Mouse (Mus musculus): ENCODE data around the gene Gltp. TPM values are rescaled to one million over a fixed set of nuclear protein-coding genes. Genes with fewer than 3 reads are reported as not detected.

The Gltp gene
- polyA plus RNA-seq, 1 experiment from 2014 or later: 79.0 TPM

DNA sequence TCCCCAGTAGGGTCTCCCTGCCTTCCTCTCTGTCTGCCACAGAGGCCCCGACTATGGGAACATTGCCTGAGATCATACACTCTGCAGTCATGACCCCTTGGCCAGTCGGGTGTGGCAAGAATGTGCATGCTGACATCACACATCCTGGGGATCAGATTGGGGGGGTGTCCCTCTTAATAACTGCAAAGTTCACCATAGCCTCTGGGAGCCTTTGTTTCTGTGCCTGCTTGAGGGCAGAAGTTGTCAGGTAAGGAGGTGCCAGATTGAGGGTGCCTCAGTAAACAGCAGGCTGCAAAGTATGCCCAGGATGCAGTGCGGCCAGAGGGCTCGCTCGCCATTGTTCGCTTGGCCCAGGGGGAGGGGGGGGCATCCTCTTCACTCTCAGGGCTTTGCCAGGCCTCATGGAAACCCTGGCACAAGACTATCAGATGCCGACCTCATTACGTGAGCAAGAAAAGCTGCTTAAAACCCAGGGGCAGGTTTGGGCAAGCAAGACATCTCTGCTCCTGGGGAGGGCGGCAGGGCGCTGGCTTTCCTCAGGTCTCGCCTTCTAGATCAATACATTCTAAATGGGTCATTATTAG is 42.0 kb downstream of the Gltp start:
- WGBS: 64% methylated on average over 11 of the region's 11 CpGs
- Histone ChIP-seq H3K27me3 (replicated peaks; ENCODE audit: low read depth, poor library complexity, severe bottlenecking) (peaks cover 60% of the 10 kb centered on the region), H3K27ac (replicated peaks) (peak overlapping the region; percentile 80; the same call in 1 of the 2 replicates), H3K4me1 (peaks cover 75% of the 10 kb centered on the region), H3K36me3 (replicated peaks) (no peaks in the 10 kb centered on the region), H3K9me3 (no peaks in the 10 kb centered on the region), H3K4me3 (no peak overlapping the region)
- no peak for DNase-seq (ENCODE audit: low spot score)

DNA sequence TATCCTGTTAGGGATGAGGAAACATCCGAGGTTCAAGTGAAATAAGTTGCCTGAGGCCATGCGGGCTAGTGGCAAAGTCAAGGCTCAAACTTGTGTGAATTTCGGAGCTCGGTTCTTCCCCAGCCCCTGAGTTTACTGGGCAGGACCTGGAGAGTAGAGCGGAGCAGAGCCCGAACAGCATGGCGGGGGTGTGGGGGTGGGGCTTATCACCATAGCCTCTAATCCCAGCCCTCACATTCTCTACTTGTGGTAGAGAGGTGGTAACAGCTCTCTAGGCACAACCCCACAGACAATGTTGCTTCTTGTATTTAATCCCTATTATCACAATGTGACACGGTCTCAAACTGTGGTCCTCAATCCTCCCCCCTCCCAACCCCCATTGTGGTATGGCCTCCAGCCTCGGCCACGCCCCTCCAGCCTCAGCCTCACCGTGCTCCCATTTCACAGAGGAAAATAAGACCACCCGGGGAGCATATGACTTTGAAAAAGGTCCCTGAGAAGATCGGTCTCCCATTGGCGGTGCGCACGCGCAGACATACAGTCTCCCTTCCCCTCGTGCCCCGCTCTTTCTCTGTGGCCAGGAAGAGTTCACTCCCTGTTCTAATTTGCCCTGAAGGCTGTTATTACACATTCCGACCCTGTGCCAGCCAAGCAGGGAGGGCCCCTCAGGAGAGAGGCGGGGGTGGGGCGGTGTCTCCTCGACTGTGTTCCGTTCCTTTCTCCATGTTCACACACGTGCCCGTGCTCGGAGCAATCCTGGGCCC is 43.4 kb downstream of the Gltp start:
- Histone ChIP-seq H3K27me3 (replicated peaks; ENCODE audit: low read depth, poor library complexity, severe bottlenecking) (peaks cover 47% of the 10 kb centered on the region), H3K4me1 (peaks cover 72% of the 10 kb centered on the region)
- WGBS: 3% methylated on average over 27 of the region's 27 CpGs

DNA sequence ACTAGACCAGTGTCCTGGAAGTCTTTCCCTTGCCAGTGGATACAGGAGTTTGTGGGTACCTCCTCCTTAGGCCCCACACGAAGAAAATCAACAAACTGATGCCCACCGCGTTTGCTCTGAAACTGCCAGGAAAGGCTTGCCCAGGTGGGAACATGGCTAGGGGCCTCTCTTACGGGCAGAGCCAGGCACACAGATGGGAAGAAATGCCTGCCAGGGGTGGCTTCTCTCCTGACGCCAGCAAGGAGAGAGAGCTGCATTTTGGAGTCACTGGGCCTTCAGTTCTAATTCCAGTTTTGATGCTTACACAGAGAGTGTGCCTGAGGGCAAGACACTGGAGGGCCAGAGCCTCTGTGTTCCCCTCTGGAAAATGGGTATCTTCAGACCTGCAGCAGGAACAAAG is 44.9 kb downstream of the Gltp start:
- Histone ChIP-seq H3K4me1 (peaks cover 59% of the 10 kb centered on the region), H3K27me3 (replicated peaks; ENCODE audit: low read depth, poor library complexity, severe bottlenecking) (peaks cover 53% of the 10 kb centered on the region)
- WGBS: 81% methylated on average over 5 of the region's 5 CpGs

More for the DNA sequence above, 43.4 kb downstream of the Gltp start:
- Histone ChIP-seq H3K9me3 (no peaks in the 10 kb centered on the region), H3K27ac (replicated peaks) (peak overlapping the region; percentile 80), H3K36me3 (replicated peaks) (no peaks in the 10 kb centered on the region), H3K4me3 (peak overlapping the region; percentile 52)
- DNase-seq (ENCODE audit: low spot score): peak; percentile 78

DNA sequence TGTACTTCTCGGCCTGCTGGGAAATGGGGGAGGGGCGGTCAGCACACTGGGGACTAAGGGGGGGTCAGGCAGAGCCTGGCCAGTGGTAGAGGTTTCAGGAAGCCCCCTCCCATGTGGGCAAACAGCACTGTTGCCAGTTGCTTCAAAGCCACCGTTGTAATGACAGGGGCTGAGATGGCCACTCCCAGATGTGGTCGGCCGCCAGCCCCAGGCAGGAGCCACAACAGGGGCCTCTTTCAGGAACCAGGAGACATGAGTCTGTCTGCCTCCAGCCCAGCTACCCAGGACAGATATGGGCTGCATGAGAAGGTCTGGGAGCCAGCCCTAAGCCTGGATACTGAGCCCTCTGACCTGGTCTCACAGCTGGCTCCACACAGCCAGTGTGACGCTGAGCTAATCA is 45.9 kb downstream of the Gltp start:
- no peaks in the 10 kb centered on the region for H3K36me3 ChIP-seq (replicated peaks)
- peaks cover 53% of the 10 kb centered on the region for H3K27me3 ChIP-seq (replicated peaks; ENCODE audit: low read depth, poor library complexity, severe bottlenecking)
- WGBS: 24% methylated on average over 6 of the region's 6 CpGs
- peak; percentile 31 for DNase-seq (ENCODE audit: low spot score)
- peaks cover 52% of the 10 kb centered on the region for H3K4me1 ChIP-seq
- H3K27ac ChIP-seq (replicated peaks): peak overlapping the region; percentile 44
- H3K4me3 ChIP-seq: no peak overlapping the region
- H3K9me3 ChIP-seq: no peaks in the 10 kb centered on the region

More for the DNA sequence above, 44.9 kb downstream of the Gltp start:
- Histone ChIP-seq H3K4me3 (no peak overlapping the region), H3K36me3 (replicated peaks) (no peaks in the 10 kb centered on the region), H3K9me3 (no peaks in the 10 kb centered on the region), H3K27ac (replicated peaks) (no peak overlapping the region)
- no peak for DNase-seq (ENCODE audit: low spot score)

DNA sequence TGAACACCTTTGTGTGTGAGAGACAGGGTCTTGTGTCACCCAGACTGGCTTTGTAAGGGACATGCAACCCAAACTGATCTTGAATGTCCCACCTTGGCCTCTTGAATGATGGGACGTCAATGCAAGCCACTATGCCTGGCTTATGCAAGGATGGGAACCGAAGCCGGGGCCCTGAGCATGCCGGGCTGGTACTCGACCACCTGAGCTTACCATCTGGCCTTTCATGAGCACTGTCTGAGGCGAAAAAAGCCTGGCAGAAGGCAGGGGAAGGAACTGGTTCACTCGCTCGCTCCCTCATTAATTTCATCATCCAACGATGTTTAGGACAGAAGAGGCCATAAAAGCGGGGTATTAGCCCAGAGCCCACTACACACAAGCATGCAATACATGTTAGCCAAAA is 50.0 kb downstream of the Gltp start:
- H3K27me3 ChIP-seq (replicated peaks; ENCODE audit: low read depth, poor library complexity, severe bottlenecking): peaks cover 58% of the 10 kb centered on the region
- no peaks in the 10 kb centered on the region for H3K36me3 ChIP-seq (replicated peaks)
- H3K4me1 ChIP-seq: peaks cover 27% of the 10 kb centered on the region
- DNase-seq (ENCODE audit: low spot score): no peak
- H3K27ac ChIP-seq (replicated peaks): no peak overlapping the region
- 85% methylated on average over 10 of the region's 10 CpGs for WGBS
- no peaks in the 10 kb centered on the region for H3K9me3 ChIP-seq
- H3K4me3 ChIP-seq: no peak overlapping the region

DNA sequence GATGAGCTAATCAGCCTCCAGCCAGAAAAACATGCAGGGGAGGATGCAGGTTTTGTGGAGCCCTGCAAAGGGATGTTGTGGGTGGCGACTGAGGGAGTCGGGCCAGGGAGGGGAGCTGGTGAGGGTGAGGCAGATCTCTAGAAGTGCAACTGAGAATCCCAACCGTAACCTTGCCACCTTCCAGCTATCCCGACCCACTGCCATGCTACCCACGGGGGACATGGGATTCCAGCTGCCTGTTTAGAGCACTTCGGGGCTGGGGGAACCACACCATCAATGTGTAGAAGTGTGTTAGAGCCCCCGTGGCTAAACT is 51.2 kb downstream of the Gltp start:
- peak overlapping the region; percentile 35 for H3K4me3 ChIP-seq
- WGBS: 19% methylated on average over 7 of the region's 7 CpGs
- no peak for DNase-seq (ENCODE audit: low spot score)
- H3K27me3 ChIP-seq (replicated peaks; ENCODE audit: low read depth, poor library complexity, severe bottlenecking): peaks cover 56% of the 10 kb centered on the region
- no peaks in the 10 kb centered on the region for H3K36me3 ChIP-seq (replicated peaks)
- no peaks in the 10 kb centered on the region for H3K9me3 ChIP-seq
- H3K4me1 ChIP-seq: peaks cover 18% of the 10 kb centered on the region
- H3K27ac ChIP-seq (replicated peaks): no peak overlapping the region

DNA sequence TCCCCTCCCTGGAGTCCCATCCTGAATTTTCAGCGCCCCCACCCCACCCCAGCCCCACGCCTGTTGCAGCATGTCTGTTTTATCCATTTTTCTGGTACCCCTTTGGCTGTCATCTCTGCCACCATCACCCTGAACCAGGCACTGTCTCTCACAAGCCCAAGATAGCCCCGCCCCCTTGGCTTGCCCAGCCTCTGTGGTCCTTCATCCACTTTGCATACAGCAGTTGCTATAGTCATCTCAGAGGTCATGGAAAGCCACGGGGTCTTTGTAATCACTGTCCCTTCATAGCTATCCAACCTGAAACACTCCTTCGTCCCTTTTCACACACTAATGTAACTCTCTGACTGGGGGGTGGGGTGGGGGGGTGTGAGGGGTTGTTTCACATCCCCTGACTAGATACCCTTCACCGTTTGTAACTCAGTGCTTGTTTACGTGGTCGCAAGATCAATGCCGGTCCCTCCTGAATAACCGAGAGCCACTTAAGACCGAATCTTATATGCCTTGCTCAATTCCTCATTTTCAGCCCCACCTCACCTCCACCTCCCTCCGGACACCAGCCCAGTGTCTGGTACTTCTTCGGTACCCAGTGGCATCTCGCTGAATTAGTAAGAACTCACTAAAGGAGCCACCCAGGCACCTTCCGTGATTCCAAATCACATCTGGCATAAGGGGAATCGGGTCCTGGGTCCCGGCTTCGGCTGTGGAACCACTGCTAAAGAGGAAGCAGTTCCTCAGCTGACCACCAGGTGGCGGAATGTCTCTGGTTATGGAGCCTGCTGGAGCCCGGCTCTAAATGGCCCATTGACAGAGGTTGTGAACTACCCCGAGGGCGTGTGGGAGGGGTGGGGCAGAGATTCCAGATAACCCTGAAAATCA is 51.8 kb downstream of the Gltp start:
- peak overlapping the region; percentile 35 for H3K4me3 ChIP-seq
- H3K27ac ChIP-seq (replicated peaks): no peak overlapping the region
- H3K4me1 ChIP-seq: peaks cover 17% of the 10 kb centered on the region
- DNase-seq (ENCODE audit: low spot score): peak; percentile 90
- H3K27me3 ChIP-seq (replicated peaks; ENCODE audit: low read depth, poor library complexity, severe bottlenecking): peaks cover 54% of the 10 kb centered on the region
- H3K36me3 ChIP-seq (replicated peaks): no peaks in the 10 kb centered on the region
- no peaks in the 10 kb centered on the region for H3K9me3 ChIP-seq
- 14% methylated on average over 22 of the region's 22 CpGs for WGBS

DNA sequence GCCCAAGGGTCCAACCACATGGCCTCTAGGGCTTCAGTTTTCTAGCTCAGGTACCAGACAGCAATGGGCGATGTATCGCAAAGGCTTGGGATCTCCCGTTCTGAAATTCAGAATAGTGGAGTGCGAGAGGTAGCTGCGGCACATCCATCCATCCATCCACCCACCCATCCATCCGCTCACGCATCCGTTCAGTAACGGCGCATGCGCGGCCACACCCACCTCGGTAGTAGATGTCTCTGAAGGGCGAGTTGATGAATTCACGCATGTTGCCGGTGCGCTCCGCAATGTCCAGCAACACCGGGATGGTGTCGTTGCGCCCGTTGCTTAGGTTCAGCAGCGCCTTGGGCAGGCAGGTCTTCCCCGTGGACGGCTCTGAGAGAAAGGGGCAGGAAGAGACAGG is 54.7 kb downstream of the Gltp start:
- Histone ChIP-seq H3K9me3 (no peaks in the 10 kb centered on the region), H3K4me1 (peaks cover 17% of the 10 kb centered on the region), H3K27me3 (replicated peaks; ENCODE audit: low read depth, poor library complexity, severe bottlenecking) (peaks cover 40% of the 10 kb centered on the region), H3K36me3 (replicated peaks) (no peaks in the 10 kb centered on the region), H3K4me3 (no peak overlapping the region), H3K27ac (replicated peaks) (no peak overlapping the region)
- 79% methylated on average over 25 of the region's 25 CpGs for WGBS
- no peak for DNase-seq (ENCODE audit: low spot score)

DNA sequence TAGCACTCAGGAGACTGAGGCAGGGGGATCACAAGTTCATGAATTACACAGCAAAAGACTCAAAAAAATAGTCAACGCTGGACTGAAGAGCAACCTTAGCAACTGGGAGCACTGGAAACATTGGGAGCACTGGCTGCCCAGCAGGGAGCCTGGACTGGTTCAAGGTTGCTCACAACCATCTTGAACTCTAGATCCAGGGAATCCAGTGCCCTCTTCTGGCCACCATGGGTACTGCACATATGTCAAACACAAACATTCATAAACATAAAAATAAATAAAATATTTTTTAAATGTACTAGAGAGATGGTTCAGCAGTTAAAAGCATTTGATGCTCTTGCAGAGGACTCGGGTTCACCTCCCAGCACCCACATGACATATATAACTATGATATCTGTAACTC is 59.4 kb downstream of the Gltp start:
- no peak overlapping the region for H3K27ac ChIP-seq (replicated peaks)
- H3K9me3 ChIP-seq: no peaks in the 10 kb centered on the region
- 57% methylated on average over 2 of the region's 2 CpGs for WGBS
- no peak for DNase-seq (ENCODE audit: low spot score)
- no peaks in the 10 kb centered on the region for H3K27me3 ChIP-seq (replicated peaks; ENCODE audit: low read depth, poor library complexity, severe bottlenecking)
- H3K36me3 ChIP-seq (replicated peaks): no peaks in the 10 kb centered on the region
- H3K4me3 ChIP-seq: no peak overlapping the region
- H3K4me1 ChIP-seq: no peaks in the 10 kb centered on the region

DNA sequence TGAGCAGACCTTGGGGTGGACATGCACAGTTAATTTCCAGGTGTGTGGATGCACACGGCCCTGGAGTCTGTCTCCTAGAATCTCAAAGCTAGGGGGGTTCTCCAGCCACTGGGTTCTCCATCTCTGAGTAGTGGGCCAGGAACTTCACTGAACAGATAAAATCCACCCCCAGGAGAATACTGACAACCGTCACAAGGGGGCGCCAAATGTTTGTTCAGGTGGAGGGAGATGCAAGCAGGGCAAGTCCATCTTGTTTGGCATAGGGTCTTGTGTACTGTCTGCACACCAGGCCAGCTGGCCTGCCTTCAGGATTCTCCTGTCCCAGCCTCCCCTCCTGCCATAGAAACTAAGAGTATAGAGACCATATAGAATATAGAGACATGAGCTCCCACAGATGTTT is 65.2 kb downstream of the Gltp start:
- peak; percentile 81 for DNase-seq (ENCODE audit: low spot score)
- H3K27ac ChIP-seq (replicated peaks): no peak overlapping the region
- 15% methylated on average over 3 of the region's 3 CpGs for WGBS
- H3K4me1 ChIP-seq: peaks cover 5% of the 10 kb centered on the region; the same call in 1 of the 2 replicates
- H3K9me3 ChIP-seq: no peaks in the 10 kb centered on the region
- H3K36me3 ChIP-seq (replicated peaks): no peaks in the 10 kb centered on the region
- H3K4me3 ChIP-seq: no peak overlapping the region
- H3K27me3 ChIP-seq (replicated peaks; ENCODE audit: low read depth, poor library complexity, severe bottlenecking): 0 out of 2 replicates have a peak, but pooled peaks cover 7% of the 10 kb centered on the region

DNA sequence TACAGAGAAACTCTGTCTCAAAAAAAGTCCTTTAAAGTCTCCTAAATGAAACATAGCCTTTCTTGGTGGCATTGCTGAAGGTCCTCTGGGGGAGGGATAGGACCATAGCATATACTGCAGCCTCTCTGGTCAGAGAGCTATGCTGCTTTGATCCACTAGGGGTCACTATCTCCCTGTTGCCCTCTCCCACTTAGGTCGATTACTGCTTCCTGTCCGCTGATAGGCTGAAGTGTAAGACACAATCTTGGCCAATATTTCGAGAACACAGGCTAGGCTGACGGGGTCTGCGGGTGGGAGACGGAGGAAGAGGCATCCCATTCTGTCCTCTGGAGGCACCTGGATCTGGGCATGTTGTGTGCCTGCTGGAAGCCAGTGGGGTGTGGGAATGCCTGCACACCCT is 70.5 kb downstream of the Gltp start:
- DNase-seq (ENCODE audit: low spot score): no peak
- Histone ChIP-seq H3K4me3 (no peak overlapping the region), H3K27me3 (replicated peaks; ENCODE audit: low read depth, poor library complexity, severe bottlenecking) (0 out of 2 replicates have a peak, but pooled peaks cover 7% of the 10 kb centered on the region), H3K27ac (replicated peaks) (no peak overlapping the region), H3K4me1 (peaks cover 7% of the 10 kb centered on the region; the same call in 1 of the 2 replicates), H3K9me3 (no peaks in the 10 kb centered on the region), H3K36me3 (replicated peaks) (no peaks in the 10 kb centered on the region)
- 43% methylated on average over 6 of the region's 6 CpGs for WGBS

Data from embryonic facial prominence, embryonic 10.5 days (tissue).